Mouse (Mus musculus) kidney, adult 8-10 months (tissue): ENCODE results near the gene Scgb2b15.
"Not testable (repeated sequence)": the region's sequence is repeated elsewhere in the genome, so short reads cannot be mapped to it uniquely, and the experiment has no call there.

Experiments used
- DNase-seq, 2 experiments: peaks; one replicate each; pipeline ENCODE4 v3.0.0; 2022

Gene Scgb2b15

GRCm38 (mm10) chr7:32829562-32829961 lies at the start of gene Scgb2b15:
Gene Scgb2b15 (minus strand): TSS chr7:32829662.
- not testable (repeated sequence) for DNase-seq

GRCm38 (mm10) chr7:32836254-32836653 lies 6.8 kb upstream of the Scgb2b15 start, which contains the start of gene Scgb1b15:
Gene Scgb1b15 (plus strand): TSS chr7:32836554.
- not testable (repeated sequence) for DNase-seq
